Mouse (Mus musculus) stomach, adult 2 months (tissue): Measurements from ENCODE around the gene Gtdc1. TPM values are rescaled to one million over a fixed set of nuclear protein-coding genes. Genes with fewer than 3 reads are reported as not detected.

Experiments used
- polyA plus RNA-seq: library from polyadenylated mRNA; depleted of rRNA; stranded (reverse); fragments of >200 nt; gene quantifications from 2 replicates; pipeline ENCODE4 v1.2.3, GENCODE M21; 2012; rRNA removed

The Gtdc1 gene
- polyA plus RNA-seq: 0.40 and 1.1 TPM in 2 replicates

GRCm38 (mm10) chr2:44927482-44927811 is at the start of gene Gtdc1:
Gene Gtdc1, minus strand, starts transcription at chr2:44927657.

Other genes starting within 250 kb of the Gtdc1 start
- gene Zeb2, start 189.7 kb upstream of the Gtdc1 start, polyA plus RNA-seq: 0.89 and 3.2 TPM in 2 replicates